Mouse (Mus musculus) C2C12 (cell line): ENCODE measurements around the gene Zic4.

Experiments used
- CTCF ChIP-seq: IDR thresholded peaks from one replicate; pipeline ENCODE4 v1.5.1; 2011; ENCODE audit not compliant: control insufficient read depth, insufficient read depth, insufficient read length
- MAX ChIP-seq: IDR thresholded peaks from one replicate; pipeline ENCODE4 v1.6.1; 2011; ENCODE audit warnings: mild to moderate bottlenecking, control low read depth
- MYOG ChIP-seq: IDR thresholded peaks from one replicate; pipeline ENCODE4 v1.6.1; 2011; ENCODE audit not compliant: control insufficient read depth, insufficient read length; ENCODE audit errors: extremely low read depth
- USF1 ChIP-seq: IDR thresholded peaks from one replicate; pipeline ENCODE4 v1.6.1; 2011; ENCODE audit warnings: low read depth, mild to moderate bottlenecking, control low read depth, moderate library complexity

GRCm38 (mm10) chr9:91377873-91378150 lies 15.6 kb downstream of the Zic4 start:
- no peak for TF ChIP-seq CTCF
- no peak for TF ChIP-seq MYOG
- no peak for TF ChIP-seq MAX
- TF ChIP-seq USF1: no peak
